Mouse (Mus musculus) neural tube, embryonic 15.5 days (tissue): ENCODE measurements around the gene Cyp2b10. TPM values are rescaled to one million over a fixed set of nuclear protein-coding genes. Genes with fewer than 3 reads are reported as not detected.

ENCODE experiments used
- ATAC-seq: fragments of 200-750 bp; cut with Nextera tagmentation; 2 replicates; pipeline ENCODE4 v1.8.0; 2017; ENCODE audit warnings: mild to moderate bottlenecking, moderate TSS enrichment, moderate library complexity; ENCODE audit not compliant: low FRiP score
- H3K27ac ChIP-seq: fragments of 300-500 bp; sonication (generic); replicated peaks from 2 replicates; pipeline ENCODE4 v1.5.1; 2015; ENCODE audit warnings: mild to moderate bottlenecking, inconsistent platforms
- H3K27me3 ChIP-seq: fragments of 300-500 bp; sonication (generic); replicated peaks from 2 replicates; pipeline ENCODE4 v1.6.1; 2015; ENCODE audit warnings: inconsistent platforms
- H3K36me3 ChIP-seq: fragments of 300-500 bp; sonication (generic); 2 replicates; pipeline ENCODE4 v1.6.1; 2015; ENCODE audit warnings: inconsistent platforms
- H3K4me1 ChIP-seq: fragments of 300-500 bp; sonication (generic); 2 replicates; pipeline ENCODE4 v1.6.1; 2015; ENCODE audit warnings: inconsistent platforms
- H3K4me2 ChIP-seq: fragments of 300-500 bp; sonication (generic); 2 replicates; pipeline ENCODE4 v1.6.1; 2015; ENCODE audit warnings: inconsistent platforms, mild to moderate bottlenecking, moderate library complexity
- H3K4me3 ChIP-seq: fragments of 300-500 bp; sonication (generic); replicated peaks from 2 replicates; pipeline ENCODE4 v1.5.1; 2015; ENCODE audit warnings: mild to moderate bottlenecking, inconsistent platforms
- H3K9ac ChIP-seq: fragments of 300-500 bp; sonication (generic); replicated peaks from 2 replicates; pipeline ENCODE4 v1.6.1; 2015; ENCODE audit warnings: mild to moderate bottlenecking, inconsistent platforms
- H3K9me3 ChIP-seq: fragments of 300-500 bp; sonication (generic); replicated peaks from 2 replicates; pipeline ENCODE4 v1.6.1; 2016; ENCODE audit warnings: inconsistent platforms
- WGBS: fragments of 180-500 bp; shearing (Covaris S2); methylation state at CpG from one replicate; pipeline ENCODE4 v1.1.7; 2015; ENCODE audit warnings: mixed read lengths; 5-methylcytosine and 5-hydroxymethylcytosine counted together
- polyA plus RNA-seq: library from polyadenylated mRNA; unstranded; fragments of >200 nt; fragmentation: Nextera tagmentation; extraction: Ambion mirVana; gene quantifications from 2 replicates; pipeline ENCODE4 v1.2.1, GENCODE M21; 2015

Gene Cyp2b10
- not detected in 2 replicates for polyA plus RNA-seq

GRCm38 (mm10) chr7:25897411-25897810 is at the start of gene Cyp2b10:
TSS of gene Cyp2b10 (plus strand) at chr7:25897620.
- Histone ChIP-seq H3K4me3 (no peak within 1 kb of the TSS), H3K9me3 (0 out of 2 replicates have a peak, but pooled peaks cover 4% of the 10 kb centered on the region), H3K4me1 (no peaks in the 10 kb centered on the region), H3K4me2 (no peak within 1 kb of the TSS), H3K36me3 (no peaks in the 10 kb centered on the region), H3K27me3 (no peaks in the 10 kb centered on the region), H3K27ac (no peak within 1 kb of the TSS), H3K9ac (no peak within 1 kb of the TSS)
- ATAC-seq = no peak
- WGBS = 83% methylated on average over 6 of the region's 6 CpGs

- H3K4me2 ChIP-seq = peak overlapping the region; percentile 67
- no peaks in the 10 kb centered on the region for H3K9me3 ChIP-seq
- H3K36me3 ChIP-seq = no peaks in the 10 kb centered on the region
- peak overlapping the region; percentile 58; the same call in 1 of the 2 replicates for H3K27ac ChIP-seq
- WGBS = 12% methylated on average over 13 of the region's 13 CpGs
- peak overlapping the region; percentile 58 for H3K9ac ChIP-seq
- H3K4me1 ChIP-seq = no peaks in the 10 kb centered on the region
- peak overlapping the region; percentile 54 for H3K4me3 ChIP-seq
- H3K27me3 ChIP-seq = no peaks in the 10 kb centered on the region
- ATAC-seq = peak; percentile 93
Observed at GRCm38 (mm10) chr7:25847722-25848443, 49.5 kb upstream of the Cyp2b10 start.

- H3K27ac ChIP-seq = peak overlapping the region; percentile 58; the same call in 1 of the 2 replicates
- H3K9me3 ChIP-seq = no peaks in the 10 kb centered on the region
- H3K36me3 ChIP-seq = no peaks in the 10 kb centered on the region
- 30% methylated on average over 11 of the region's 11 CpGs for WGBS
- peak overlapping the region; percentile 58 for H3K9ac ChIP-seq
- no peaks in the 10 kb centered on the region for H3K27me3 ChIP-seq
- peak overlapping the region; percentile 54 for H3K4me3 ChIP-seq
- no peaks in the 10 kb centered on the region for H3K4me1 ChIP-seq
- ATAC-seq = peak; percentile 79
- peak overlapping the region; percentile 67 for H3K4me2 ChIP-seq
Observed at GRCm38 (mm10) chr7:25848444-25848812, 49.0 kb upstream of the Cyp2b10 start.

GRCm38 (mm10) chr7:25855082-25855481 is 42.3 kb upstream of the Cyp2b10 start:
- H3K4me2 ChIP-seq = no peak overlapping the region
- no peak overlapping the region for H3K27ac ChIP-seq
- no peaks in the 10 kb centered on the region for H3K9me3 ChIP-seq
- no peak for ATAC-seq
- peaks cover 4% of the 10 kb centered on the region; the same call in 1 of the 2 replicates for H3K27me3 ChIP-seq
- no peak overlapping the region for H3K4me3 ChIP-seq
- no peak overlapping the region for H3K9ac ChIP-seq
- H3K36me3 ChIP-seq = no peaks in the 10 kb centered on the region
- H3K4me1 ChIP-seq = no peaks in the 10 kb centered on the region
- 37% methylated on average over 8 of the region's 8 CpGs for whole genome bisulfite sequencing

GRCm38 (mm10) chr7:25859962-25860870 is 37.2 kb upstream of the Cyp2b10 start:
- Histone ChIP-seq H3K4me2 (peak overlapping the region; percentile 29), H3K4me3 (no peak overlapping the region), H3K9ac (no peak overlapping the region), H3K27ac (no peak overlapping the region), H3K4me1 (no peaks in the 10 kb centered on the region), H3K36me3 (no peaks in the 10 kb centered on the region), H3K9me3 (no peaks in the 10 kb centered on the region), H3K27me3 (0 out of 2 replicates have a peak, but pooled peaks cover 4% of the 10 kb centered on the region)
- 24% methylated on average over 9 of the region's 9 CpGs for WGBS
- ATAC-seq = no peak

- no peaks in the 10 kb centered on the region for H3K4me1 ChIP-seq
Observed at GRCm38 (mm10) chr7:25862365-25862764, 35.1 kb upstream of the Cyp2b10 start.

GRCm38 (mm10) chr7:25863756-25864155 is 33.7 kb upstream of the Cyp2b10 start:
- H3K27ac ChIP-seq = no peak overlapping the region
- no peak for ATAC-seq
- no peaks in the 10 kb centered on the region for H3K27me3 ChIP-seq
- no peak overlapping the region for H3K4me3 ChIP-seq
- no peaks in the 10 kb centered on the region for H3K36me3 ChIP-seq
- no peaks in the 10 kb centered on the region for H3K4me1 ChIP-seq
- WGBS = 90% methylated on average over 3 of the region's 3 CpGs
- no peak overlapping the region for H3K4me2 ChIP-seq
- H3K9ac ChIP-seq = no peak overlapping the region
- H3K9me3 ChIP-seq = no peaks in the 10 kb centered on the region; the same call in 1 of the 2 replicates

More at GRCm38 (mm10) chr7:25862365-25862764, 35.1 kb upstream of the Cyp2b10 start:
- no peak overlapping the region for H3K27ac ChIP-seq
- ATAC-seq = no peak
- H3K36me3 ChIP-seq = no peaks in the 10 kb centered on the region
- H3K4me3 ChIP-seq = no peak overlapping the region
- no peak overlapping the region for H3K9ac ChIP-seq
- 0 out of 2 replicates have a peak, but pooled peaks cover 4% of the 10 kb centered on the region for H3K27me3 ChIP-seq
- H3K9me3 ChIP-seq = no peaks in the 10 kb centered on the region
- no peak overlapping the region for H3K4me2 ChIP-seq
- WGBS = 76% methylated on average over 2 of the region's 2 CpGs

GRCm38 (mm10) chr7:25864861-25865260 is 32.6 kb upstream of the Cyp2b10 start:
- WGBS = 40% methylated on average over 5 of the region's 5 CpGs
- no peak overlapping the region for H3K4me3 ChIP-seq
- no peak for ATAC-seq

GRCm38 (mm10) chr7:25869789-25870188 is 27.6 kb upstream of the Cyp2b10 start:
- Histone ChIP-seq H3K9ac (no peak overlapping the region), H3K4me2 (no peak overlapping the region), H3K4me3 (no peak overlapping the region), H3K27ac (no peak overlapping the region), H3K36me3 (no peaks in the 10 kb centered on the region), H3K9me3 (no peaks in the 10 kb centered on the region; the same call in 1 of the 2 replicates), H3K4me1 (no peaks in the 10 kb centered on the region), H3K27me3 (no peaks in the 10 kb centered on the region)
- ATAC-seq = no peak
- WGBS = 78% methylated on average over 2 of the region's 2 CpGs

More at GRCm38 (mm10) chr7:25864861-25865260, 32.6 kb upstream of the Cyp2b10 start:
- H3K4me2 ChIP-seq = no peak overlapping the region
- H3K4me1 ChIP-seq = no peaks in the 10 kb centered on the region
- no peak overlapping the region for H3K27ac ChIP-seq
- H3K27me3 ChIP-seq = no peaks in the 10 kb centered on the region
- no peaks in the 10 kb centered on the region for H3K36me3 ChIP-seq
- H3K9me3 ChIP-seq = no peaks in the 10 kb centered on the region; the same call in 1 of the 2 replicates
- no peak overlapping the region for H3K9ac ChIP-seq

GRCm38 (mm10) chr7:25872624-25873023 is 24.8 kb upstream of the Cyp2b10 start:
- Histone ChIP-seq H3K36me3 (no peaks in the 10 kb centered on the region), H3K27me3 (no peaks in the 10 kb centered on the region), H3K9ac (no peak overlapping the region), H3K4me1 (no peaks in the 10 kb centered on the region), H3K4me2 (no peak overlapping the region), H3K27ac (no peak overlapping the region), H3K4me3 (no peak overlapping the region), H3K9me3 (no peaks in the 10 kb centered on the region; the same call in 1 of the 2 replicates)
- ATAC-seq = no peak

- H3K4me2 ChIP-seq = no peak overlapping the region
- no peaks in the 10 kb centered on the region for H3K4me1 ChIP-seq
- no peaks in the 10 kb centered on the region for H3K27me3 ChIP-seq
- no peaks in the 10 kb centered on the region for H3K36me3 ChIP-seq
- H3K9ac ChIP-seq = no peak overlapping the region
- H3K9me3 ChIP-seq = no peaks in the 10 kb centered on the region
- no peak overlapping the region for H3K4me3 ChIP-seq
- H3K27ac ChIP-seq = no peak overlapping the region
- WGBS = 60% methylated on average over 6 of the region's 6 CpGs
- no peak for ATAC-seq
Observed at GRCm38 (mm10) chr7:25878735-25879134, 18.7 kb upstream of the Cyp2b10 start.
